Mouse (Mus musculus): ENCODE results near the gene Olfr441.
"Not testable (repeated sequence)": the region's sequence is repeated elsewhere in the genome, so short reads cannot be mapped to it uniquely, and the experiment has no call there.

Olfr441 gene

GRCm38 (mm10) chr6:43106069-43106468 lies at the start of gene Olfr441:
Gene Olfr441, plus strand, starts transcription at chr6:43106369.
- CTCF ChIA-PET, result not testable (repeated sequence)

- CTCF ChIA-PET, result no interaction called here
Observed at GRCm38 (mm10) chr6:43078750-43079149, 27.4 kb upstream of the Olfr441 start.

GRCm38 (mm10) chr6:43081405-43081804 lies 24.8 kb upstream of the Olfr441 start:
- CTCF ChIA-PET, result not testable (repeated sequence)

GRCm38 (mm10) chr6:43146267-43146666 lies 40.1 kb downstream of the Olfr441 start, which contains the start of gene Olfr237-ps1:
Gene Olfr237-ps1, plus strand, starts transcription at chr6:43146567.
- CTCF ChIA-PET, result not testable (repeated sequence)

- CTCF ChIA-PET, result no interaction called here
Observed at GRCm38 (mm10) chr6:43159502-43159901, 53.3 kb downstream of the Olfr441 start.

- CTCF ChIA-PET, result no interaction called here
Observed at GRCm38 (mm10) chr6:43162982-43163381, 56.8 kb downstream of the Olfr441 start, which contains the start of gene Olfr437. Gene Olfr437, plus strand, starts transcription at chr6:43163282.

- CTCF ChIA-PET, result no interaction called here
Observed at GRCm38 (mm10) chr6:43167246-43167645, 61.1 kb downstream of the Olfr441 start.

Measured in spleen, embryonic (tissue).